Mouse (Mus musculus): ENCODE measurements around the gene Palld.

GRCm38 (mm10) chr8:61557036-61557435 lies 345.5 kb downstream of the Palld start:
- TF ChIP-seq CTCF (conservative IDR thresholded peaks at IDR 0.05; ENCODE audit: insufficient read depth, insufficient read length, low read depth, low read length) (no peak), POLR2A (IDR thresholded peaks at IDR 0.05; ENCODE audit: low read depth, low read length) (no peak)

Data from kidney, adult 2 months (tissue).